Mouse (Mus musculus) myocyte (in vitro differentiated cells): ENCODE measurements around the gene Meis3.

ENCODE experiments used
- CEBPB ChIP-seq: IDR thresholded peaks from 2 replicates; pipeline ENCODE4 v1.6.1; 2011; ENCODE audit warnings: mild to moderate bottlenecking, moderate library complexity; ENCODE audit not compliant: poor library complexity, insufficient read depth, severe bottlenecking
- MAX ChIP-seq: IDR thresholded peaks from one replicate; pipeline ENCODE4 v1.6.1; 2011; ENCODE audit warnings: low read depth, mild to moderate bottlenecking, control low read depth
- MYOG ChIP-seq, 3 experiments: IDR thresholded peaks; one replicate each; pipeline ENCODE4 v1.6.1; 2011; ENCODE audit warnings: control low read depth in 2 of 3, low read depth in 2 of 3, mild to moderate bottlenecking in 2 of 3; ENCODE audit not compliant: insufficient read length in 2 of 3, control insufficient read depth in 1 of 3, insufficient read depth in 1 of 3
- POLR2A ChIP-seq: IDR thresholded peaks from one replicate; pipeline ENCODE4 v1.6.1; 2011; ENCODE audit warnings: low read depth, mild to moderate bottlenecking, control low read depth, moderate library complexity; ENCODE audit not compliant: insufficient read length
- POLR2AphosphoS2 ChIP-seq: IDR thresholded peaks from one replicate; pipeline ENCODE4 v1.6.1; 2011; ENCODE audit warnings: low read depth, control low read depth; ENCODE audit not compliant: insufficient read length
- SRF ChIP-seq: IDR thresholded peaks from one replicate; pipeline ENCODE4 v1.6.1; 2011; ENCODE audit warnings: low read depth; ENCODE audit not compliant: control insufficient read depth, insufficient read length
- TCF12 ChIP-seq: IDR thresholded peaks from one replicate; pipeline ENCODE4 v1.6.1; 2011; ENCODE audit warnings: mild to moderate bottlenecking, control low read depth; ENCODE audit not compliant: poor library complexity, insufficient read depth, severe bottlenecking
- TCF3 ChIP-seq: IDR thresholded peaks from one replicate; pipeline ENCODE4 v1.6.1; 2011; ENCODE audit warnings: low read depth, control low read depth; ENCODE audit not compliant: insufficient read length
- USF1 ChIP-seq: IDR thresholded peaks from one replicate; pipeline ENCODE4 v1.6.1; 2011; ENCODE audit warnings: low read depth, mild to moderate bottlenecking, control low read depth, moderate library complexity

- TF ChIP-seq POLR2AphosphoS2 (no peak), USF1 (no peak), POLR2A (no peak), MYOG (IDR thresholded peaks at IDR 0.05; ENCODE audit: control insufficient read depth in 1 of 3, insufficient read depth in 1 of 3, insufficient read length in 2 of 3, low read depth in 2 of 3) (no peak), TCF12 (no peak), TCF3 (no peak), MAX (no peak), SRF (no peak), CEBPB (no peak)
Observed at GRCm38 (mm10) chr7:16213196-16213595, 38.3 kb downstream of the Meis3 start.
